Mouse (Mus musculus): Measurements from ENCODE around the gene Rora. TPM values are rescaled to one million over a fixed set of nuclear protein-coding genes. Genes with fewer than 3 reads are reported as not detected.
A peak's percentile ranks its signal among the peaks of the same experiment; 100 is the strongest.

Rora gene
- polyA plus RNA-seq, 1 experiment from 2014 or later: 6.1 TPM

DNA sequence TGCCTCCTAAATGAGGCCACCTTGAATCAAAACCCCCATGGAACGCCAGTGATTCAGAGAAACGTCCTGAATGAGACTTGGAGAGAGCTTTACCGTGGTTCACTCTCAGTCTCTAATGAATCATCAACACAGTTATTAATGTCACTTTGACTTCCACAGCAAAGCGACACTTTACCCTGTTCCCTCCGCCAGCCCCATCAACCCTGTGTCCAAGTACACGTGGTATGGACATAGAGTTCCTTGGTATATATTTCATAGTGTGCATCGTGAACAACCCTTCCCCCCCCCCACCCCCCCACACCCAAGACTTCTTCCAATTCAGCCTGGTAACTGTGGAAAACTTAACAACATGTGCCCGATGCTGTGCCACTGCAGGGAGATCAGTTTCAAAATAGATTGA lies 397.3 kb downstream of the Rora start:
- Histone ChIP-seq H3K27me3 (replicated peaks) (no peaks in the 10 kb centered on the region), H3K4me3 (no peak overlapping the region), H3K27ac (replicated peaks) (no peak overlapping the region), H3K9ac (no peak overlapping the region), H3K4me1 (peaks cover 17% of the 10 kb centered on the region), H3K4me2 (no peak overlapping the region), H3K9me3 (no peaks in the 10 kb centered on the region), H3K36me3 (no peaks in the 10 kb centered on the region)
- 79% methylated on average over 8 of the region's 8 CpGs for WGBS
- no peak for ATAC-seq (ENCODE audit: extremely low read depth, insufficient number of reproducible peaks, low FRiP score, low TSS enrichment)

GRCm38 (mm10) chr9:69051890-69052289 lies 398.3 kb downstream of the Rora start:
- ATAC-seq (ENCODE audit: extremely low read depth, insufficient number of reproducible peaks, low FRiP score, low TSS enrichment): no peak
- H3K4me2 ChIP-seq: no peak overlapping the region
- H3K9ac ChIP-seq: no peak overlapping the region
- no peak overlapping the region for H3K4me3 ChIP-seq
- no peaks in the 10 kb centered on the region for H3K9me3 ChIP-seq
- H3K27ac ChIP-seq (replicated peaks): no peak overlapping the region
- no peaks in the 10 kb centered on the region for H3K36me3 ChIP-seq
- WGBS: 84% methylated on average over 5 of the region's 5 CpGs
- peaks cover 12% of the 10 kb centered on the region for H3K4me1 ChIP-seq
- H3K27me3 ChIP-seq (replicated peaks): no peaks in the 10 kb centered on the region

- no peaks in the 10 kb centered on the region for H3K9me3 ChIP-seq
- H3K4me3 ChIP-seq: no peak overlapping the region
- WGBS: 87% methylated on average over 5 of the region's 5 CpGs
- no peak overlapping the region for H3K27ac ChIP-seq (replicated peaks)
- H3K36me3 ChIP-seq: no peaks in the 10 kb centered on the region
- no peak for ATAC-seq (ENCODE audit: extremely low read depth, insufficient number of reproducible peaks, low FRiP score, low TSS enrichment)
- peaks cover 6% of the 10 kb centered on the region; the same call in 1 of the 2 replicates for H3K27me3 ChIP-seq (replicated peaks)
- H3K4me2 ChIP-seq: no peak overlapping the region
- H3K9ac ChIP-seq: no peak overlapping the region
- H3K4me1 ChIP-seq: no peaks in the 10 kb centered on the region
These were observed 401.7 kb downstream of the Rora start for GRCm38 (mm10) chr9:69055302-69055701.

DNA sequence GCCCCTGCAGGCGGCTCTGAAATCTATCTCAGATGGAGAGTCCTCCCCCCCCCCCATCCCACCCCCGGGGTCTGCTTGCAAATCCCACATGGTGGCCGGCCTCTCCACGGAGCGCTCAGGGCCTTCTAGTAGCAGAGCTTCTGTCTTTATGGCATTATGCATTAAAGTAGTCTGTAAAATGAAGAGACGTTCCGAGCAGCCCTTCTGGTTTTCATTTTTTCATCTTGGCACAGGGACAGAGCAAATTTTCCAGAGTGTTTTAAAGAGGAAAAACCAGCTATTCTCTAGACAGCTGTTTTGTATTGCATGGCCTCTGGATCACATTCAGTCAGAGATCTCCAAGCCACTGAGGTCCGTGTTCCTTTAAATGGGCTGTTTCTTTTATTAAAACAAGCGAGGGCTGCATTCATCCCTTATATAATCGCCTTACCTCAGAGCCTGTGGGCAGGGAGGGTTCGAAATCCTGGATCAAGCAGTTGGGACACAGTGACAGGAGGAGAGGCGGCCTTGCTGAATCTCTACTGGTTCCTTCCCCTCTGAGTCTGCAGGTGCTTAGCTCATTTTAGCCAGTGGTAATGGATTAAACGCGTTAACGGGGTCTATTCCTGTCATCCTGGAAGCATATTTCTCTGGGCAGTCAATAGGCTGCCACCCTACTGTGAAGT lies 417.7 kb downstream of the Rora start:
- Histone ChIP-seq H3K27me3 (replicated peaks) (0 out of 2 replicates have a peak, but pooled peaks cover 3% of the 10 kb centered on the region), H3K4me1 (no peaks in the 10 kb centered on the region), H3K27ac (replicated peaks) (no peak overlapping the region), H3K36me3 (no peaks in the 10 kb centered on the region), H3K9me3 (no peaks in the 10 kb centered on the region), H3K4me2 (no peak overlapping the region), H3K4me3 (no peak overlapping the region), H3K9ac (no peak overlapping the region)
- WGBS: 68% methylated on average over 15 of the region's 15 CpGs
- no peak for ATAC-seq (ENCODE audit: extremely low read depth, insufficient number of reproducible peaks, low FRiP score, low TSS enrichment)

- 49% methylated on average over 7 of the region's 7 CpGs for WGBS
- H3K9me3 ChIP-seq: no peaks in the 10 kb centered on the region
- no peak overlapping the region for H3K27ac ChIP-seq (replicated peaks)
- H3K4me2 ChIP-seq: no peak overlapping the region
- no peaks in the 10 kb centered on the region for H3K4me1 ChIP-seq
- no peak for ATAC-seq (ENCODE audit: extremely low read depth, insufficient number of reproducible peaks, low FRiP score, low TSS enrichment)
- no peaks in the 10 kb centered on the region for H3K36me3 ChIP-seq
- no peak overlapping the region for H3K4me3 ChIP-seq
- H3K27me3 ChIP-seq (replicated peaks): 0 out of 2 replicates have a peak, but pooled peaks cover 3% of the 10 kb centered on the region
- no peak overlapping the region for H3K9ac ChIP-seq
These were observed 419.7 kb downstream of the Rora start for GRCm38 (mm10) chr9:69073271-69073670.

GRCm38 (mm10) chr9:69084086-69084719 lies 430.6 kb downstream of the Rora start:
- Histone ChIP-seq H3K27me3 (replicated peaks) (no peaks in the 10 kb centered on the region), H3K36me3 (no peaks in the 10 kb centered on the region), H3K9ac (no peak overlapping the region), H3K27ac (replicated peaks) (no peak overlapping the region), H3K4me1 (peaks cover 8% of the 10 kb centered on the region), H3K4me3 (no peak overlapping the region), H3K4me2 (no peak overlapping the region), H3K9me3 (no peaks in the 10 kb centered on the region)
- no peak for ATAC-seq (ENCODE audit: extremely low read depth, insufficient number of reproducible peaks, low FRiP score, low TSS enrichment)
- 71% methylated on average over 3 of the region's 3 CpGs for WGBS

DNA sequence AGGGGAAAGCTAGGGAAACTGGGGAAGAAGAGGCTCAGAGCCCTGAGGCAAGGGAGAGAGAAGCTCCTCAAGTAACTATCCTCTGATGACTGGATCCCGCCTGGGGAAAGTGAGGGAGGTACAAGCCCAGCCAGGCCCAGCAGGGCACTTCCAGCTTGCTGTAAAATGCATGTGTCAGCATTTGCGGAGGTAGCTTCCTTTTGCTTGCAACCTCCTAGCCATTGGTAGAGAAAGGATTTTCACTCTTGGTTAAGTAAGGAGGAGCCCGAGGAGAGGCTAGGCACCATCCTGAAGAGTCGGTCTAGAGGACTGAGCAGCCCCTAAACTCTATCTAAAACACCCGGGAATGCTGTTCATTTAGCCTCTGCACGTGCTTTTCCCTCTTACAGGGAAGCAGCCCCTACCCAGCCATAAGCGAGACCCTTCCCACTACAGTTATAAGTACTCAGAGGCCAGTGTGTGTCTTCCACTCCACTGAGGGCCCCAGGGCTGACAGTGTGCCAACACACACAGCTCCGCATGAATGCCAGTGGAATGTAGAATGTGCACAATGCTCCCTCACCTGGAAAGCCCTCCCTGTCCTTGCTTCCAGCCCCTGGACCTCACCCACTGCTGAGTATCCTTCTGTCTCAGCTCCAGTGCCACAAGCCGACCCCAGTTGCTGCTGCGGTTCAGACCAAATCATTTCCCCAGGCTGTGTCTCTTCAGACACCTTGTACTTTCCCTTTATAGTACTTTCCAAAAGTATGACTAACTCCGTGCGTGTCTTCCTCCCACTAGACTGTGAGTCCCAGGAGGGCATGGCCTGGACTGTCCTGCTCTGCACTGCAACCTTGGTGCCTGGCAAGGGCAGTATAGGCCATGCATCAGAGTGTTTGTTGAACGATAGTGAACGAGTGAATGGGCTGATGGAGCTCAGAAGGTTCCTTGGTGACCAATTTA lies 431.4 kb downstream of the Rora start:
- H3K27me3 ChIP-seq (replicated peaks): no peaks in the 10 kb centered on the region
- no peaks in the 10 kb centered on the region for H3K36me3 ChIP-seq
- no peak for ATAC-seq (ENCODE audit: extremely low read depth, insufficient number of reproducible peaks, low FRiP score, low TSS enrichment)
- H3K9ac ChIP-seq: 0 out of 2 replicates have a peak overlapping the region, but pooled peaks have one; percentile 11
- H3K4me3 ChIP-seq: no peak overlapping the region
- no peak overlapping the region for H3K4me2 ChIP-seq
- no peak overlapping the region for H3K27ac ChIP-seq (replicated peaks)
- WGBS: 47% methylated on average over 14 of the region's 14 CpGs
- H3K4me1 ChIP-seq: peaks cover 8% of the 10 kb centered on the region
- no peaks in the 10 kb centered on the region for H3K9me3 ChIP-seq

- no peak overlapping the region for H3K9ac ChIP-seq
- H3K27me3 ChIP-seq (replicated peaks): no peaks in the 10 kb centered on the region
- peaks cover 16% of the 10 kb centered on the region for H3K4me1 ChIP-seq
- no peaks in the 10 kb centered on the region for H3K9me3 ChIP-seq
- H3K27ac ChIP-seq (replicated peaks): no peak overlapping the region
- no peak for ATAC-seq (ENCODE audit: extremely low read depth, insufficient number of reproducible peaks, low FRiP score, low TSS enrichment)
- H3K4me2 ChIP-seq: no peak overlapping the region
- 66% methylated on average over 4 of the region's 4 CpGs for whole genome bisulfite sequencing
- no peaks in the 10 kb centered on the region for H3K36me3 ChIP-seq
- H3K4me3 ChIP-seq: no peak overlapping the region
These were observed 433.3 kb downstream of the Rora start for GRCm38 (mm10) chr9:69086844-69087243.

DNA sequence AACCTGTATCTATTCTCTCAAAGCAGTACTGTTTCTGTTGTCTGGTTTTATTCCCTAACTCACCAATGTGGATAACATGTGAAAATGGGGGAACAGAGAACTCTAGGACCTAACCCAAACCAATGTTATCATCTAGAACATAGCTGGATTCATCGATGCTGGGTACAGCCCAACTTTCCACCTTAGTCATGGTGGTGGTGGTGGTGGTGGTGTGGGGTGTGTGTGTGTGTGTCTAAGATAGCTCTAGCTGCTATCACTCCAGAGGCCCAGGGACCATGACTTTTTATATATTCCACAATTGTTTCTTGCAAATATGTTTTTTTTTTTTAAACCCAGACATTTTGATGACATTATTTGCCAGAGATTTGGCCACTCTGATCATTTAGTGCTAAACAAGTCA lies 433.7 kb downstream of the Rora start:
- peaks cover 21% of the 10 kb centered on the region for H3K4me1 ChIP-seq

DNA sequence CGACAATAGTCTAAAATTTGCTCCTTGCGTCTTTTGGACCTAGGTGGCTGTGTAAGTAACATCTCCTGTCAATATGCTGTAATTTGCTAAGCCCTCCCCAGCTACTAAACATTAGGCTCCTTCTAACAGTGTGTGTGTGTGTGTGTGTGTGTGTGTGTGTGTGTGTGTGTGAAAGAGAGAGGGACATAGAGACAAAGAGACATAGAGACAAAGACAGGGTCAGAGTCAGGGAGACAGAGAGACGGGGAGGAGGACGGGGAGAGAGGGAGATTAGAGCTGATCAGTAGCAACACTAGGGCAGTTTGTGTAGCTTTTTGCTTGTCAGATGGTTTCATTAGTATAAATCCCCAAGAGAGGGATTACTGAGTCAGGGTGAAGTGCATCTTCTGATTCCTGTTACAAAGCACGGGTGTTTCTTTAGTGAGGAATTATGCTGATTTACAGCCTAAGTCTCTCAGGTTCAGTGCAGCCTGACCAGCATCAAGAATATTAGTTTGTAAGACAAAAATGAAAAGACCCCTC lies 437.2 kb downstream of the Rora start:
- no peak overlapping the region for H3K4me2 ChIP-seq
- H3K27ac ChIP-seq (replicated peaks): no peak overlapping the region
- H3K36me3 ChIP-seq: no peaks in the 10 kb centered on the region
- H3K27me3 ChIP-seq (replicated peaks): no peaks in the 10 kb centered on the region
- no peak overlapping the region for H3K4me3 ChIP-seq
- H3K4me1 ChIP-seq: peaks cover 23% of the 10 kb centered on the region
- WGBS: 74% methylated on average over 5 of the region's 5 CpGs
- no peak for ATAC-seq (ENCODE audit: extremely low read depth, insufficient number of reproducible peaks, low FRiP score, low TSS enrichment)
- H3K9ac ChIP-seq: no peak overlapping the region
- no peaks in the 10 kb centered on the region for H3K9me3 ChIP-seq

More for the DNA sequence above, 433.7 kb downstream of the Rora start:
- Histone ChIP-seq H3K9ac (no peak overlapping the region), H3K9me3 (no peaks in the 10 kb centered on the region), H3K27me3 (replicated peaks) (no peaks in the 10 kb centered on the region), H3K36me3 (no peaks in the 10 kb centered on the region), H3K4me3 (no peak overlapping the region), H3K27ac (replicated peaks) (no peak overlapping the region), H3K4me2 (no peak overlapping the region)
- 81% methylated on average over 1 of the region's 1 CpGs for WGBS
- no peak for ATAC-seq (ENCODE audit: extremely low read depth, insufficient number of reproducible peaks, low FRiP score, low TSS enrichment)

Measured in heart, embryonic 13.5 days (tissue).